Comparison of ENCODE assay signal across 8 mouse cellular contexts in genomic region chr11:51616113-51616512, GRCm38 (mm10). TPM values are rescaled to one million over a fixed set of nuclear protein-coding genes. Genes with fewer than 3 reads are reported as not detected.
A peak's percentile ranks its signal among the peaks of the same experiment; 100 is the strongest.
DNase-seq lines count a peak whose midpoint lies in the region; ATAC-seq and TF ChIP-seq lines count a peak whose summit lies in the region.
"Not testable (repeated sequence)": the region's sequence is repeated elsewhere in the genome, so short reads cannot be mapped to it uniquely, and the experiment has no call there.

No protein-coding gene starts in this region.

- 90% methylated on average over 7 of the region's 7 CpGs for WGBS in heart, embryonic 12.5 days
- WGBS in hindbrain, embryonic 15.5 days, result 95% methylated on average over 7 of the region's 7 CpGs
- WGBS in liver, embryonic 15.5 days (ENCODE audit: insufficient replicate concordance), result 79% methylated on average over 7 of the region's 7 CpGs
- 95% methylated on average over 7 of the region's 7 CpGs for WGBS in midbrain, embryonic 12.5 days
- WGBS in small intestine, adult 2 months, result 77% methylated on average over 7 of the region's 7 CpGs

- not testable (repeated sequence) for H3K36me3 ChIP-seq in ES-Bruce4 (ENCODE audit: control insufficient read depth, insufficient read depth, low read length, poor library complexity, severe bottlenecking); erythroblast, embryonic 14.5 days (ENCODE audit: control insufficient read depth); heart, embryonic 12.5 days; hindbrain, embryonic 15.5 days; liver, embryonic 15.5 days (replicated peaks); midbrain, embryonic 12.5 days; small intestine, adult 2 months (ENCODE audit: control insufficient read depth, insufficient read depth, low read length)

- not testable (repeated sequence) for ATAC-seq in heart, embryonic 12.5 days (ENCODE audit: insufficient number of reproducible peaks, low FRiP score); hindbrain, embryonic 15.5 days (ENCODE audit: low FRiP score, low read depth); liver, embryonic 15.5 days (ENCODE audit: insufficient read depth); midbrain, embryonic 12.5 days (ENCODE audit: low FRiP score, low read depth)

- peak overlapping the region; percentile 48 for H3K9ac ChIP-seq in ES-Bruce4 (ENCODE audit: low read depth, poor library complexity, severe bottlenecking)
- H3K9ac ChIP-seq in heart, embryonic 12.5 days, result peak overlapping the region; percentile 60
- H3K9ac ChIP-seq in hindbrain, embryonic 15.5 days, result peak overlapping the region; percentile 42; the same call in 1 of the 2 replicates
- peak overlapping the region; percentile 72 for H3K9ac ChIP-seq in liver, embryonic 15.5 days
- H3K9ac ChIP-seq in midbrain, embryonic 12.5 days (replicated peaks), result peak overlapping the region; percentile 31; the same call in 1 of the 2 replicates

- H3K4me1 ChIP-seq in ES-Bruce4 (ENCODE audit: control insufficient read depth, insufficient read depth, low read length), result not testable (repeated sequence)
- peaks cover 52% of the 10 kb centered on the region for H3K4me1 ChIP-seq in erythroblast, embryonic 14.5 days (ENCODE audit: control insufficient read depth)
- H3K4me1 ChIP-seq in heart, embryonic 12.5 days (replicated peaks), result peaks cover 25% of the 10 kb centered on the region
- H3K4me1 ChIP-seq in hindbrain, embryonic 15.5 days (replicated peaks), result peaks cover 25% of the 10 kb centered on the region
- peaks cover 52% of the 10 kb centered on the region for H3K4me1 ChIP-seq in liver, embryonic 15.5 days (replicated peaks)
- H3K4me1 ChIP-seq in midbrain, embryonic 12.5 days, result peaks cover 21% of the 10 kb centered on the region
- H3K4me1 ChIP-seq in small intestine, adult 2 months (ENCODE audit: control insufficient read depth, insufficient read depth, insufficient read length, low read length), result peaks cover 14% of the 10 kb centered on the region

- not testable (repeated sequence) for TF ChIP-seq POLR2A in ES-Bruce4 (IDR thresholded peaks at IDR 0.05; ENCODE audit: insufficient read depth, low read length); small intestine, adult 2 months (IDR thresholded peaks at IDR 0.05; ENCODE audit: low read depth, low read length)

- not testable (repeated sequence) for TF ChIP-seq EP300 in ES-Bruce4 (IDR thresholded peaks at IDR 0.05; ENCODE audit: insufficient read depth, low read depth, low read length)

- not testable (repeated sequence) for DNase-seq in layer of hippocampus, adult 2 months (ENCODE audit: low spot score in 2 of 2)

- not testable (repeated sequence) for H3K27me3 ChIP-seq in ES-Bruce4 (ENCODE audit: control insufficient read depth, insufficient read depth, low read length, poor library complexity, severe bottlenecking); erythroblast, embryonic 14.5 days (ENCODE audit: control insufficient read depth); heart, embryonic 12.5 days (replicated peaks); hindbrain, embryonic 15.5 days; liver, embryonic 15.5 days; midbrain, embryonic 12.5 days; small intestine, adult 2 months (ENCODE audit: control insufficient read depth, insufficient read depth, low read length)

- peak overlapping the region; percentile 65 for H3K4me2 ChIP-seq in heart, embryonic 12.5 days
- peak overlapping the region; percentile 60 for H3K4me2 ChIP-seq in hindbrain, embryonic 15.5 days
- H3K4me2 ChIP-seq in liver, embryonic 15.5 days, result peak overlapping the region; percentile 81
- H3K4me2 ChIP-seq in midbrain, embryonic 12.5 days (replicated peaks), result peak overlapping the region; percentile 54

- peak overlapping the region; percentile 39 for H3K27ac ChIP-seq in ES-Bruce4 (ENCODE audit: insufficient read depth, low read length)
- not testable (repeated sequence) for H3K27ac ChIP-seq in heart, embryonic 12.5 days (ENCODE audit: poor library complexity, severe bottlenecking); hindbrain, embryonic 15.5 days (replicated peaks); layer of hippocampus, adult 2 months; midbrain, embryonic 12.5 days (replicated peaks)
- peak overlapping the region; percentile 88 for H3K27ac ChIP-seq in liver, embryonic 15.5 days (replicated peaks)
- peak overlapping the region; percentile 23 for H3K27ac ChIP-seq in small intestine, adult 2 months (ENCODE audit: insufficient read depth, low read depth, low read length)

- H3K9me3 ChIP-seq in ES-Bruce4 (replicated peaks; ENCODE audit: control insufficient read depth, insufficient read depth, low read length, poor library complexity, severe bottlenecking); erythroblast, embryonic 14.5 days (ENCODE audit: control insufficient read depth, low read length); heart, embryonic 12.5 days (replicated peaks); hindbrain, embryonic 15.5 days; liver, embryonic 15.5 days (replicated peaks); midbrain, embryonic 12.5 days: not testable (repeated sequence)

- TF ChIP-seq CTCF in ES-Bruce4 (IDR thresholded peaks at IDR 0.05; ENCODE audit: low read depth, low read length); layer of hippocampus, adult 2 months (conservative IDR thresholded peaks at IDR 0.05); small intestine, adult 2 months (IDR thresholded peaks at IDR 0.05; ENCODE audit: extremely low read depth, insufficient read length, insufficient replicate concordance, low read depth, low read length): not testable (repeated sequence)

- H3K4me3 ChIP-seq in ES-Bruce4 (ENCODE audit: low read depth, low read length); hindbrain, embryonic 15.5 days; small intestine, adult 2 months (ENCODE audit: low read depth, low read length): not testable (repeated sequence)
- H3K4me3 ChIP-seq in erythroblast, embryonic 14.5 days (replicated peaks), result peak overlapping the region; percentile 69
- peak overlapping the region; percentile 38; the same call in 1 of the 2 replicates for H3K4me3 ChIP-seq in heart, embryonic 12.5 days
- peak overlapping the region; percentile 53; the same call in 1 of the 2 replicates for H3K4me3 ChIP-seq in layer of hippocampus, adult 2 months
- peak overlapping the region; percentile 56 for H3K4me3 ChIP-seq in liver, embryonic 15.5 days (replicated peaks)
- H3K4me3 ChIP-seq in midbrain, embryonic 12.5 days, result peak overlapping the region; percentile 24; the same call in 1 of the 2 replicates

RNA-seq across cellular contexts. Expression of gene Nhp2, which starts 3.4 kb away (rescaled TPM):
- 202 and 205 TPM in 2 replicates for polyA plus RNA-seq in ES-Bruce4 (2011; ENCODE audit: insufficient read depth, insufficient read length, low read depth, missing spikeins)
- polyA plus RNA-seq in erythroblast, embryonic 14.5 days (2012), result 7.4 and 8.9 TPM in 2 replicates
- 89.6 and 91.9 TPM in 2 replicates for polyA plus RNA-seq in heart, embryonic 12.5 days (2016; fragmentation: Nextera tagmentation; extraction: Ambion mirVana)
- 105 TPM in 2 replicates for polyA plus RNA-seq in hindbrain, embryonic 15.5 days (2015; fragmentation: Nextera tagmentation; extraction: Ambion mirVana)
- total RNA-seq in layer of hippocampus, adult 2 months (2021), result 10 to 100 TPM; 41.7 to 48.2 TPM
- 92.3 and 95.6 TPM in 2 replicates for polyA plus RNA-seq in liver, embryonic 15.5 days (2015; fragmentation: Nextera tagmentation; extraction: Ambion mirVana)
- polyA plus RNA-seq in midbrain, embryonic 12.5 days (2016; fragmentation: Nextera tagmentation; extraction: Ambion mirVana), result 118 and 128 TPM in 2 replicates
- polyA plus RNA-seq in small intestine, adult 2 months (2012; rRNA removed), result 33.8 and 45.0 TPM in 2 replicates

RNA-seq across cellular contexts. Expression of gene Hnrnpab, which starts 9.5 kb away (rescaled TPM):
- 609 and 639 TPM in 2 replicates for polyA plus RNA-seq in ES-Bruce4 (2011; ENCODE audit: insufficient read depth, insufficient read length, low read depth, missing spikeins)
- polyA plus RNA-seq in erythroblast, embryonic 14.5 days (2012), result 59.0 and 82.9 TPM in 2 replicates
- 428 and 457 TPM in 2 replicates for polyA plus RNA-seq in heart, embryonic 12.5 days (2016; fragmentation: Nextera tagmentation; extraction: Ambion mirVana)
- 322 and 330 TPM in 2 replicates for polyA plus RNA-seq in hindbrain, embryonic 15.5 days (2015; fragmentation: Nextera tagmentation; extraction: Ambion mirVana)
- 100 to 1,000 TPM; 149 to 155 TPM for total RNA-seq in layer of hippocampus, adult 2 months (2021)
- 171 and 173 TPM in 2 replicates for polyA plus RNA-seq in liver, embryonic 15.5 days (2015; fragmentation: Nextera tagmentation; extraction: Ambion mirVana)
- 771 and 878 TPM in 2 replicates for polyA plus RNA-seq in midbrain, embryonic 12.5 days (2016; fragmentation: Nextera tagmentation; extraction: Ambion mirVana)
- 276 and 428 TPM in 2 replicates for polyA plus RNA-seq in small intestine, adult 2 months (2012; rRNA removed)

RNA-seq across cellular contexts. Expression of gene Rmnd5b, which starts 19.6 kb away (rescaled TPM):
- 17.9 and 20.2 TPM in 2 replicates for polyA plus RNA-seq in ES-Bruce4 (2011; ENCODE audit: insufficient read depth, insufficient read length, low read depth, missing spikeins)
- 1.4 and 1.5 TPM in 2 replicates for polyA plus RNA-seq in erythroblast, embryonic 14.5 days (2012)
- polyA plus RNA-seq in heart, embryonic 12.5 days (2016; fragmentation: Nextera tagmentation; extraction: Ambion mirVana), result 27.9 and 28.5 TPM in 2 replicates
- 74.2 and 79.6 TPM in 2 replicates for polyA plus RNA-seq in hindbrain, embryonic 15.5 days (2015; fragmentation: Nextera tagmentation; extraction: Ambion mirVana)
- 10 to 100 TPM; 59.8 to 65.2 TPM for total RNA-seq in layer of hippocampus, adult 2 months (2021)
- polyA plus RNA-seq in liver, embryonic 15.5 days (2015; fragmentation: Nextera tagmentation; extraction: Ambion mirVana), result 20.0 and 21.1 TPM in 2 replicates
- 44.3 and 46.8 TPM in 2 replicates for polyA plus RNA-seq in midbrain, embryonic 12.5 days (2016; fragmentation: Nextera tagmentation; extraction: Ambion mirVana)
- 36.0 and 45.9 TPM in 2 replicates for polyA plus RNA-seq in small intestine, adult 2 months (2012; rRNA removed)

RNA-seq across cellular contexts. Expression of gene Phykpl, which starts 31.6 kb away (rescaled TPM):
- 8.1 and 10.5 TPM in 2 replicates for polyA plus RNA-seq in ES-Bruce4 (2011; ENCODE audit: insufficient read depth, insufficient read length, low read depth, missing spikeins)
- polyA plus RNA-seq in erythroblast, embryonic 14.5 days (2012), result 0.62 and 0.69 TPM in 2 replicates
- 15.1 and 16.9 TPM in 2 replicates for polyA plus RNA-seq in heart, embryonic 12.5 days (2016; fragmentation: Nextera tagmentation; extraction: Ambion mirVana)
- polyA plus RNA-seq in hindbrain, embryonic 15.5 days (2015; fragmentation: Nextera tagmentation; extraction: Ambion mirVana), result 9.7 and 11.4 TPM in 2 replicates
- total RNA-seq in layer of hippocampus, adult 2 months (2021), result 1 to 10 TPM; 8.1 to 9.4 TPM
- polyA plus RNA-seq in liver, embryonic 15.5 days (2015; fragmentation: Nextera tagmentation; extraction: Ambion mirVana), result 11.8 and 12.0 TPM in 2 replicates
- 16.5 and 17.7 TPM in 2 replicates for polyA plus RNA-seq in midbrain, embryonic 12.5 days (2016; fragmentation: Nextera tagmentation; extraction: Ambion mirVana)
- 14.9 and 18.7 TPM in 2 replicates for polyA plus RNA-seq in small intestine, adult 2 months (2012; rRNA removed)

RNA-seq across cellular contexts. Expression of gene N4bp3, which starts 34.5 kb away (rescaled TPM):
- 18.5 and 19.9 TPM in 2 replicates for polyA plus RNA-seq in ES-Bruce4 (2011; ENCODE audit: insufficient read depth, insufficient read length, low read depth, missing spikeins)
- 0.03 TPM in 2 replicates for polyA plus RNA-seq in erythroblast, embryonic 14.5 days (2012)
- polyA plus RNA-seq in heart, embryonic 12.5 days (2016; fragmentation: Nextera tagmentation; extraction: Ambion mirVana), result 7.8 and 8.4 TPM in 2 replicates
- 25.8 and 29.8 TPM in 2 replicates for polyA plus RNA-seq in hindbrain, embryonic 15.5 days (2015; fragmentation: Nextera tagmentation; extraction: Ambion mirVana)
- total RNA-seq in layer of hippocampus, adult 2 months (2021), result 10 to 100 TPM; 11.3 to 16.4 TPM
- polyA plus RNA-seq in liver, embryonic 15.5 days (2015; fragmentation: Nextera tagmentation; extraction: Ambion mirVana), result 2.9 TPM in 2 replicates
- 10.7 and 11.8 TPM in 2 replicates for polyA plus RNA-seq in midbrain, embryonic 12.5 days (2016; fragmentation: Nextera tagmentation; extraction: Ambion mirVana)
- 2.5 and 5.0 TPM in 2 replicates for polyA plus RNA-seq in small intestine, adult 2 months (2012; rRNA removed)
